Mouse (Mus musculus) limb, embryonic 12.5 days (tissue): ENCODE data around the gene Gigyf1. TPM values are rescaled to one million over a fixed set of nuclear protein-coding genes. Genes with fewer than 3 reads are reported as not detected.

Source experiments
- ATAC-seq: fragments of 200-750 bp; cut with Nextera tagmentation; 2 replicates; pipeline ENCODE4 v1.8.0; 2017; ENCODE audit warnings: low read depth, moderate TSS enrichment; ENCODE audit not compliant: insufficient number of reproducible peaks, insufficient read depth, low FRiP score, low TSS enrichment
- H3K27ac ChIP-seq: fragments of 300-500 bp; sonication (generic); 2 replicates; pipeline ENCODE4 v1.5.1; 2016; ENCODE audit warnings: mild to moderate bottlenecking, moderate library complexity
- H3K27me3 ChIP-seq: fragments of 300-500 bp; sonication (generic); 2 replicates; pipeline ENCODE4 v1.6.1; 2016; ENCODE audit warnings: mild to moderate bottlenecking, moderate library complexity
- H3K36me3 ChIP-seq: fragments of 300-500 bp; sonication (generic); 2 replicates; pipeline ENCODE4 v1.6.1; 2016; ENCODE audit warnings: mild to moderate bottlenecking, moderate library complexity
- H3K4me1 ChIP-seq: fragments of 300-500 bp; sonication (generic); replicated peaks from 2 replicates; pipeline ENCODE4 v1.6.1; 2016
- H3K4me2 ChIP-seq: fragments of 300-500 bp; sonication (generic); 2 replicates; pipeline ENCODE4 v1.6.1; 2016; ENCODE audit warnings: mild to moderate bottlenecking, moderate library complexity
- H3K4me3 ChIP-seq: fragments of 300-500 bp; sonication (generic); replicated peaks from 2 replicates; pipeline ENCODE4 v1.5.1; 2016; ENCODE audit warnings: mild to moderate bottlenecking
- H3K9ac ChIP-seq: fragments of 300-500 bp; sonication (generic); replicated peaks from 2 replicates; pipeline ENCODE4 v1.6.1; 2016; ENCODE audit warnings: mild to moderate bottlenecking, moderate library complexity
- H3K9me3 ChIP-seq: fragments of 300-500 bp; sonication (generic); 2 replicates; pipeline ENCODE4 v1.6.1; 2016; ENCODE audit warnings: mild to moderate bottlenecking, moderate library complexity
- WGBS: fragments of 180-500 bp; shearing (Covaris S2); methylation state at CpG from one replicate; pipeline ENCODE4 v1.1.7; 2016; 5-methylcytosine and 5-hydroxymethylcytosine counted together
- polyA plus RNA-seq: library from polyadenylated mRNA; unstranded; fragments of >200 nt; fragmentation: Nextera tagmentation; extraction: Ambion mirVana; gene quantifications from 2 replicates; pipeline ENCODE4 v1.2.1, GENCODE M21; 2016

Gigyf1 gene
- polyA plus RNA-seq: 17.0 and 17.7 TPM in 2 replicates

DNA sequence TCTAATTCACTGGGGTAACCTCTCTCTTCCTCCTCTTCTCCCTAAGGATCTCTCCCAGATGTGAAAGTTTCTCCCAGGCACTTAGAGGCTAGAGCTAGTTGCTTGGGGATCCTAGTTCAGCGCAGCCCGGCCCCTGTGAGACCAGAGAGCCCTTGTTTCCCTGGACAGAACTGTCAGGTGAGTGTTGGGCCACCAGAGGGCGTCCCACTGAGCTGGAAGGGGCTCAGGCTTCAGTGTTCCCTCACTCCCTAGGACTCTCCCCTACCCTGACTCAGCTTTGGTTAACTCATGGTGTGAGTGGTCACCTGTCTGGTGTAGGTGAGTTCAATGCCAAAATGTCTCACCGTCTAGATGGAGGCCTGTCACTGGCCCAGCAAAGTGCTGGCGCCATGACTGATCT is at the start of gene Gigyf1:
Gigyf1 (plus strand) TSS at position 113 of the 400 bp plus-strand sequence.
- WGBS: 77% methylated on average over 5 of the region's 5 CpGs
- Histone ChIP-seq H3K4me3 (no peak within 1 kb of the TSS), H3K36me3 (peaks cover 85% of the 10 kb centered on the region), H3K27me3 (no peaks in the 10 kb centered on the region), H3K9me3 (no peaks in the 10 kb centered on the region), H3K4me2 (no peak within 1 kb of the TSS), H3K4me1 (peaks cover 10% of the 10 kb centered on the region), H3K9ac (no peak within 1 kb of the TSS), H3K27ac (no peak within 1 kb of the TSS)
- no peak for ATAC-seq

DNA sequence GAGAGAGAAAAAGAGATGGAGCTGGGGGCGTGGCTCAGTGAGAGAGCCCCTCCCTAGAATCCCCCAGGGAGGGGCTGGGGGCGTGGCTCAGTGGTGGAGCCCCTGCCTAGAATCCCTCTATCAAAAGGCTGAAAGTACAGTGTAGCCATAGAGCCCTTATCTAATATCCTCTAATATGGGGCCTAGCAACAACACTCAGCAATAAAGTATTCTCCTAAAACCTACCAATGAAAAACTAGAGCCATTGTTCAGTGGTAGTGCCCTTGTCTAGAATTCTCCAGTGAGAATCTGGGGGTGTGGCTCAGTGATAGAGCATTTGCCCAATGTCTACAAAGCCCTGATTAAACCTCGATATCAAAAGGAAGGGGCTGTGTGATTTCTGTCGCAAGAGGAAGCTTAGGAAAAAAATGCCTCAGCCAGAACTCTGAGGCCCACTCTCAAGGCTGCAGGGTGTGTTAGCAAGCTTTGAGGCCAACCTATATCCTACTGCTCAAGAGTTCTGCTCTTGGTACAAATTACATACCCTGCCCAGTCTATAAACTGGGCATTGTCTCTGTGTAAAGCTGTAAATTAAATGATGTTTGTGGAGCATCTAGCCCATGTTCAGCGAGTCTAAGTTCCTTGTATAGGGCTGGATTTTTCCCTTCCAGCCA is 46.0 kb upstream of the Gigyf1 start:
- Histone ChIP-seq H3K9me3 (no peaks in the 10 kb centered on the region), H3K27me3 (no peaks in the 10 kb centered on the region), H3K4me2 (no peak overlapping the region), H3K4me1 (no peaks in the 10 kb centered on the region), H3K9ac (no peak overlapping the region), H3K4me3 (no peak overlapping the region), H3K27ac (no peak overlapping the region), H3K36me3 (no peaks in the 10 kb centered on the region)
- ATAC-seq: no peak
- 73% methylated on average over 5 of the region's 5 CpGs for WGBS

DNA sequence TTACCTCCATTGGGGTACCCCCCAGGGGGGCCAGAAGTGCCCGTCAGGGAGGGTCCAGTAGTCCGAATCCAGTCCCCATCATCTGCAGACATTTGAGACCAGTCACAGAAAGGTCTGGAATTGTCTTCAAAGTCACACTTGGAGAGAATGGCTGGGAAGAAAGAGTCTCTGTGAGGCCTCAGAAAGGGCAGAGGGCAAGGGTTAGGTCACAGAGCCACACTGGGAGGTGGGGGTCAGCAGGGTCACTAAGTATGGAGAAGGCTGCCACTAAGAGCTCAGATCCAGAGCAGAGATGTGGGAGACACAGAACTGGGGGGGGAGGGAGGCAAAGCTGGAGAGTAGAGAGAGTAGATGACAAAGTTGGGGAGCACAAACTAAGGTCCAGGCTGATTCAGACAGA is 44.0 kb upstream of the Gigyf1 start:
- Histone ChIP-seq H3K9ac (no peak overlapping the region), H3K9me3 (no peaks in the 10 kb centered on the region), H3K4me2 (no peak overlapping the region), H3K4me1 (no peaks in the 10 kb centered on the region), H3K27me3 (no peaks in the 10 kb centered on the region), H3K27ac (no peak overlapping the region), H3K36me3 (no peaks in the 10 kb centered on the region), H3K4me3 (no peak overlapping the region)
- 33% methylated on average over 2 of the region's 2 CpGs for WGBS
- no peak for ATAC-seq

DNA sequence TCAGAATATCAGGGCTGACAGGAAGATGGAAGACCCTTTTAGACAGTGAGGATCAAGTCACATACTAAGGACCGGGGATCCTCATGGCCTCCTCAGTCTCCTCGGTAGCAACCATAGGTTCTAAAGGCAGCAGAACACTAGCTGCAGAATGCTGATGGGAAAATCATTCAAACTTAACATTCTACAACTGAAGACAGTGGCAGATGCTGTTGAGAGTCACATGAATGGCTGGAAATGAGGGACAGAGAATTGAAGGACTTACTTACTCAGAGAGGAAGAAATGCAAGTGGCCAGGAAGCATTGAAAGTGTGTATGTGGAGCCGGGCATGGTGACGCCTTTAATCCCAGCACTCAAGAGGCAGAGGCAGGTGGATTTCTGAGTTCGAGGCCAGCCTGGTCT is 41.4 kb upstream of the Gigyf1 start, which contains the start of gene Zan:
Zan (minus strand) TSS at position 101 of the 400 bp plus-strand sequence.
- Histone ChIP-seq H3K4me3 (no peak within 1 kb of the TSS), H3K4me2 (no peak within 1 kb of the TSS), H3K27me3 (no peaks in the 10 kb centered on the region), H3K9ac (no peak within 1 kb of the TSS), H3K36me3 (no peaks in the 10 kb centered on the region), H3K9me3 (no peaks in the 10 kb centered on the region), H3K27ac (no peak within 1 kb of the TSS), H3K4me1 (no peaks in the 10 kb centered on the region)
- ATAC-seq: no peak
- 84% methylated on average over 5 of the region's 5 CpGs for WGBS

DNA sequence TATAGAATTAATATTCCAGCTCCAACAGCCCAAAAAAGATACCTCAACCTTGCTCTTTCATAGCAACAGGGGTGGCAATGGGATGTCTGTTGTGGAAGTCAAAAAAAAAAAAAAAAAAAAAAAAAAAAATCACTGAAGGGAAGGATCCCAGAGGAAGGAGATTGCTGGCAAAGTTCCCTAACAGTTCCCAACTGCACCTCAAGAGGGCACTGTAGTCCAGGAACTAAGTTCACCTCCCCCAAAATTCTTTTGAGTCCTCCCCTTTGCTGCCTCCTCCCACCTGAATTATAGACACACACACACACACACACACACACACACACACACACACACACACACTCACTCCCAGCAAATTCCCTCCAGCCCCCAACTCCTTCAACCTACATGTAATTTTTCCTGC is 37.2 kb upstream of the Gigyf1 start:
- H3K4me1 ChIP-seq: peaks cover 13% of the 10 kb centered on the region
- no peaks in the 10 kb centered on the region for H3K9me3 ChIP-seq
- H3K4me3 ChIP-seq: no peak overlapping the region
- no peak overlapping the region for H3K27ac ChIP-seq
- H3K36me3 ChIP-seq: no peaks in the 10 kb centered on the region
- no peak overlapping the region for H3K9ac ChIP-seq
- H3K27me3 ChIP-seq: peaks cover 12% of the 10 kb centered on the region; the same call in 1 of the 2 replicates
- H3K4me2 ChIP-seq: no peak overlapping the region
- no peak for ATAC-seq

DNA sequence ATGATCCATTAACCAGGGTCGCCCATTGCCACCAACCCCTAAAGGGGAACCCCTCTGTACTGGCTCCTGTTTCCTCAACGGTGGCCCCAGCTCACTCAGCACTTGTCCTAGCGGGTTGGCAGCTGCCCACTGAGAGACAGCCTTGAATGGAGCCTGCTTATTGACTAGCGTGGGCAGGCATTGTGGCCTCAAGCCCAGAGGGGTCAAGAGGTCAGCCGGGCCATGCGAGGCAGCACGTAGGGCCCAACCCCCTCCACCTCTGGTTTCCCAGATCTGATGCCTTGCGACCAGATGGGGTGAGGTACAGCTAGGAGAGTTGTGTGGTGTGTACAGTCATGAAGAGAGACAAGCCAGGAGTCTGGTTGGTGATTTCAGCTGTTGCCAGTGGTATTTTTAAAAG is 36.5 kb upstream of the Gigyf1 start:
- H3K9ac ChIP-seq: no peak overlapping the region
- H3K4me2 ChIP-seq: no peak overlapping the region
- no peak overlapping the region for H3K4me3 ChIP-seq
- no peak for ATAC-seq
- no peaks in the 10 kb centered on the region for H3K9me3 ChIP-seq
- H3K27me3 ChIP-seq: peaks cover 19% of the 10 kb centered on the region
- H3K36me3 ChIP-seq: no peaks in the 10 kb centered on the region
- H3K4me1 ChIP-seq: peaks cover 16% of the 10 kb centered on the region
- no peak overlapping the region for H3K27ac ChIP-seq
- WGBS: 31% methylated on average over 8 of the region's 8 CpGs

DNA sequence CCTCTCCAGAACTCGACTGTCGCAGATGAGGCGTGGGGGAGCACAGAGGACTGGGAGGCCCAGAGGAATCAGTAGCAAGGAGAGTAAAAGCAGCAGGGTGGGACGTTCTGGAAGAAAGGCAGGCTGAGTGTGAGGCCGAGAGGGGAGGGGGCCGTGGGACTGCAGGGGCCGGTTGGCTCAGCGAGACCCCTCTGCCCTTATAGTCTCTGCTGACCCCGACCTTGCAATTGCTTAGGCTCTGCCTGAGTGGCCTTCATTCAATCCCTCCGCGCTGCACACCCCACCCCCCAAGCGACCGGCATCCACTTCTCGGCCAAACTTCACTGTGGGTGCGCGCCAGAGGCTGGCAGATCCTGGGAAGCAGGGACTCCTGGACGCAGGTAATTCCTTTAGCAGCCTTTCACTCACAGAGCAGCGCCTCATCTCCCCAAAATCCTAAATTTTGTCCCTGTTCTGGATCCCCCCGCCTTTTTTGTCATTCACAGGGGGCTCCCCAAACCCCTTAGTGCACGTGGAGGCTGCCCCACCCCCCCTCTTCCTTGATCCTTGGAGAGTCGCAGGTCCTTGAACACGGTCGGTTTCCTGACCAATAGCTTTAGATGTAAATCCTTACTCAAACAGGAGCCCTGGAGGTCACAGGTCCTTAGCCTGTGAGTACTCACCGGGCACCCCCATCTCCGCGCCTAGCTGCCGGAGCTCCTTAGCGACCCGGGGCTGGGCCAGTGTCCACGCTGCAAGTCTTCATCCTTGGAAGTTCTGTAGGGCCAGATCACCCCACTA is 33.1 kb upstream of the Gigyf1 start:
- H3K4me2 ChIP-seq: peak overlapping the region; percentile 71
- H3K36me3 ChIP-seq: no peaks in the 10 kb centered on the region
- WGBS: 7% methylated on average over 30 of the region's 30 CpGs
- no peaks in the 10 kb centered on the region for H3K9me3 ChIP-seq
- peak overlapping the region; percentile 38 for H3K4me3 ChIP-seq
- H3K4me1 ChIP-seq: peaks cover 16% of the 10 kb centered on the region
- peak overlapping the region; percentile 61 for H3K9ac ChIP-seq
- no peak for ATAC-seq
- no peak overlapping the region for H3K27ac ChIP-seq
- H3K27me3 ChIP-seq: peaks cover 19% of the 10 kb centered on the region

DNA sequence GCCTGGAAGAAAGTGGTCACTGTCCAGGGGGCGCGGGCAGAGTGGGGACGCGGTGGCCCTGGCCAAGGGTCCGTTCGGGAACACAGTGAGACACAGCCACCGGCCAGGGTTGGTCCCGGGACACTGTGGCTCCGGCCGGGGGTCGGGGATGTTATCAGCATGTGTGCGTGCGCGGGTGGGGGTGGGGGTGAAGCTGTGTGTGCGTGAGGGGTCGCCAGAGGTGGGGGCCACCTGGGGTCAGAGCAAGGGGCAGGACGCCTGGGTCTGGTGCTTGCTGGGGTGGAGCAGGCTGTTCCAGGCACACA is 32.5 kb upstream of the Gigyf1 start:
- Histone ChIP-seq H3K4me3 (peak overlapping the region; percentile 38), H3K36me3 (no peaks in the 10 kb centered on the region), H3K27me3 (peaks cover 19% of the 10 kb centered on the region), H3K4me1 (peaks cover 16% of the 10 kb centered on the region), H3K9me3 (no peaks in the 10 kb centered on the region), H3K27ac (no peak overlapping the region), H3K9ac (peak overlapping the region; percentile 61), H3K4me2 (peak overlapping the region; percentile 71)
- 2% methylated on average over 17 of the region's 17 CpGs for WGBS
- ATAC-seq: no peak

DNA sequence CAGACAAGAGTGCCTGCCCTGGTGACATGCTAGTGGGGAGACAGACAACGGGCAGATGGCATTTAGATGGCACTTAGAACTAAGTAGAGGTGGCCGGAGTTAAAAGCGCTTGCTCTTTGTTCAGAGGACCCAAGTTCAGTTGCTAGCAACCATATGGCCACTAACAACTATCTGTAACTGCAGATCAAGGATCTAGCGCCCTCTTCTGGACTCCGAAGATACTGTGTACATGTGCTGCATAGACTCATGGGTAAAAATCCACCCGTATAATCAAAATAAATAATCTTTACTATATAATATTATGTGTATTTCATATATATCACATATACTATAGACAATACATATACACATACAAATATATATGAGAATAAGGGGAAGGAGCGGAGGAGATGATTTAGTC is 30.7 kb upstream of the Gigyf1 start:
- no peaks in the 10 kb centered on the region for H3K36me3 ChIP-seq
- H3K4me1 ChIP-seq: peaks cover 25% of the 10 kb centered on the region
- peaks cover 19% of the 10 kb centered on the region for H3K27me3 ChIP-seq
- 85% methylated on average over 7 of the region's 7 CpGs for WGBS
- no peak overlapping the region for H3K27ac ChIP-seq
- no peak overlapping the region for H3K9ac ChIP-seq
- no peak overlapping the region for H3K4me3 ChIP-seq
- no peaks in the 10 kb centered on the region for H3K9me3 ChIP-seq
- H3K4me2 ChIP-seq: no peak overlapping the region
- no peak for ATAC-seq

DNA sequence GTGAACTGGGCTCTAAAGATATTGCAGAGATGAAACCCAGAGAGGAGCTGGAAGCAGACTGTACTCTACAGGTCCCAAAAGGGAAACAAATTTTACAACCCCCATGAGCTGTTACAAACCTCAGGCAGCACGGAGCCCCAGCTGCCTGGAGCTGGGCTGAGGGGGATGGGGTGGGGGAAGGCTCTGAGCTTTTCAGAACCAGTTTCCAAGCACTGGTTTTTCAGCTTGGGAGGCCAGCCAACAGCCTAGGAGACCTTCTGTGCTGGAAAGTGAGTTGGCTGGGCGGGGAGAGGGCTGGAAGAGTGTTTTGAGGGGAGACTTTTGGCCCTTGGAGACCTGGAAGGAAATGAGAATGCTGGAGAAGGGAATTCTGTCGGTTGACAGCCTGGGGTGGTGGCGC is 26.8 kb upstream of the Gigyf1 start:
- Histone ChIP-seq H3K4me3 (no peak overlapping the region), H3K4me2 (no peak overlapping the region; the same call in 1 of the 2 replicates), H3K27me3 (peaks cover 3% of the 10 kb centered on the region), H3K9ac (no peak overlapping the region), H3K36me3 (no peaks in the 10 kb centered on the region), H3K4me1 (peaks cover 9% of the 10 kb centered on the region; the same call in 1 of the 2 replicates), H3K9me3 (no peaks in the 10 kb centered on the region), H3K27ac (peak overlapping the region; percentile 45; the same call in 1 of the 2 replicates)
- 40% methylated on average over 4 of the region's 4 CpGs for WGBS
- no peak for ATAC-seq

DNA sequence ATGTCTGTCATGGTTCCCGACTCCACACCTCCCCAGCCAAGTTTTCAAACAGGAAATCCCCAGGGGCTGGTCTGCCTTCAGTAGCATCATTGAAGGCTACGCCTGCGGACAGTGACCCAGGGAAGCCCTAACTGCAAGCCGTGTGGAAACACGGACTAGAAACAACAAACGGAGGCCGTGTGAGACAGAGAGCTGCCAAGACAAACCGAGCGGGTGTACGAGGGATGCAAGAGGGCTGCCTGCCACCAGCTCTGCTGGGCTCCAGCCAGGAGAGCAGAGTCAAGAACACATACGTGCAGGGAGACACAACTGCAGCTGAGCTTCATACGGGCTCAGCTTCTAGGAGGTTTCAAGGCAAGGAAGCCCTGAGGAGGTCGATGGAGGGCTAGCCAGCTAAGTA is 24.5 kb upstream of the Gigyf1 start:
- peaks cover 9% of the 10 kb centered on the region; the same call in 1 of the 2 replicates for H3K4me1 ChIP-seq
- no peak for ATAC-seq
- H3K36me3 ChIP-seq: no peaks in the 10 kb centered on the region
- 0 out of 2 replicates have a peak overlapping the region, but pooled peaks have one; percentile 18 for H3K9ac ChIP-seq
- H3K4me2 ChIP-seq: no peak overlapping the region
- H3K27ac ChIP-seq: no peak overlapping the region
- H3K9me3 ChIP-seq: no peaks in the 10 kb centered on the region
- H3K27me3 ChIP-seq: no peaks in the 10 kb centered on the region
- H3K4me3 ChIP-seq: no peak overlapping the region
- WGBS: 83% methylated on average over 13 of the region's 13 CpGs
